Mouse (Mus musculus) small intestine, adult 2 months (tissue): ENCODE measurements around the gene Gm732. TPM values are rescaled to one million over a fixed set of nuclear protein-coding genes. Genes with fewer than 3 reads are reported as not detected.

Experiments used
- H3K27ac ChIP-seq: fragments of 200-500 bp; 2 replicates; pipeline ENCODE4 v1.5.1; 2012; ENCODE audit warnings: low read depth, low read length, control low read depth, inconsistent platforms; ENCODE audit not compliant: insufficient read depth
- H3K27me3 ChIP-seq: fragments of 200-500 bp; 2 replicates; pipeline ENCODE4 v1.6.1; 2012; ENCODE audit warnings: mild to moderate bottlenecking, moderate library complexity, low read length, inconsistent platforms; ENCODE audit not compliant: control insufficient read depth, insufficient read depth
- H3K36me3 ChIP-seq: fragments of 200-500 bp; 2 replicates; pipeline ENCODE4 v1.6.1; 2012; ENCODE audit warnings: mild to moderate bottlenecking, low read length, control low read depth, inconsistent platforms; ENCODE audit not compliant: control insufficient read depth, insufficient read depth
- H3K4me1 ChIP-seq: fragments of 200-500 bp; 2 replicates; pipeline ENCODE4 v1.6.1; 2012; ENCODE audit warnings: low read length, inconsistent platforms, mixed read lengths; ENCODE audit not compliant: control insufficient read depth, insufficient read depth, insufficient read length
- H3K4me3 ChIP-seq: fragments of 200-500 bp; 2 replicates; pipeline ENCODE4 v1.5.1; 2012; ENCODE audit warnings: low read depth, mild to moderate bottlenecking, control low read depth, inconsistent platforms, low read length, moderate library complexity
- CTCF ChIP-seq: fragments of 200-500 bp; IDR thresholded peaks from 2 replicates; pipeline ENCODE4 v1.5.1; 2012; ENCODE audit warnings: low read depth, mild to moderate bottlenecking, control low read depth, inconsistent platforms, low read length, moderate library complexity, mixed read lengths; ENCODE audit not compliant: insufficient replicate concordance, insufficient read length; ENCODE audit errors: extremely low read depth
- POLR2A ChIP-seq: fragments of 200-500 bp; IDR thresholded peaks from 2 replicates; pipeline ENCODE4 v1.6.1; 2012; ENCODE audit warnings: low read depth, mild to moderate bottlenecking, control low read depth, inconsistent platforms, low read length, moderate library complexity
- WGBS: fragments of 180-500 bp; shearing (Covaris S2); methylation state at CpG from one replicate; pipeline ENCODE4 v1.1.7; 2018; 5-methylcytosine and 5-hydroxymethylcytosine counted together
- polyA plus RNA-seq: library from polyadenylated mRNA; depleted of rRNA; stranded (reverse); fragments of >200 nt; gene quantifications from 2 replicates; pipeline ENCODE4 v1.2.3, GENCODE M21; 2012; rRNA removed

Gm732 gene
- polyA plus RNA-seq: not detected in 2 replicates

GRCm38 (mm10) chrX:107948365-107948764 lies at the start of gene Gm732:
TSS of gene Gm732 (minus strand) at chrX:107948465.
- Histone ChIP-seq H3K27ac (no peak within 1 kb of the TSS), H3K36me3 (no peaks in the 10 kb centered on the region), H3K4me1 (no peaks in the 10 kb centered on the region), H3K4me3 (no peak within 1 kb of the TSS), H3K27me3 (no peaks in the 10 kb centered on the region)
- TF ChIP-seq POLR2A (no peak), CTCF (no peak)
- WGBS: 67% methylated on average over 1 of the region's 1 CpGs

Other genes with a start within 250 kb of the Gm732 start
- not detected in 2 replicates for gene Tent5d, start 155.9 kb downstream of the Gm732 start, polyA plus RNA-seq
- gene 2610002M06Rik, start 132.1 kb downstream of the Gm732 start, polyA plus RNA-seq: 0.36 and 0.85 TPM in 2 replicates